ENCODE assay signal across 1 mouse cellular context in the genomic region with DNA sequence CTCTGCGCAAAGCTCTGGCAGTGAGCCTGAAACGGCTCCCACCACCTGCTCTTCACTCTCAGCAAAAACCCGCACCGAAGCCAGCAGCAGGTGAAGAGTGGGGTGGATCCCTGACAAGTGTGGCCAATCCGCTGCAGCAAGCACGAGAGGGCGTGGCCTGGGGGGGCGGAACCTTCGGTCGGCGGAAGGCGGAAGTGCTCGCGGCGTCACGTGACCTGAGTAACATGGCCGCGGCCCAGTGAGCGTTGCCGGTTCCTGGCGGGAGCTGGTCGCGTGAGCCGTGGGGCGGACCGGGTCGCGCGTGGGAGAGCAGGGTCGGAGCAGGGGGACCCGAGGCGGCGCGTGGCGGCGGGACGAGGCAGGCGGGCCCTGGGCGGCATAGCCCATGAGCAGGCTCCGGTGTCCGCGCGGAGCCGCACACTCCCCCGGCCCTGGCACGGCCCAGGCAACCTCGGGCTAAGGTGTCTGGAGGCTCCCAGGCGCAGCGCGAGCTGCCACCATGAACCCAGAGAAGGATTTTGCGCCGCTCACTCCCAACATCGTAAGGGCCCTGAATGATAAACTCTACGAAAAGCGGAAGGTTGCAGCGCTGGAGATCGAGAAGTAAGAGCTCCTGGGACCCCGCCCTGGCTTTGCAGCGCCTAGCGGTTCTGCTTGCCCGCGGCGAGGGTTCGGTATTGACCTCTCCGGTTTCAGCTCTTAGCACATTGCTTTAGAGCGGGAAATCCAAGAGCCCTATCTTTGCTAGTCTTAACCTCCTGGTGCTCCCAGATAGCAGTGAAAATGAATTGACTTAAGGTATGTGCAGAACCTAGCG.
A peak's percentile ranks its signal among the peaks of the same experiment; 100 is the strongest.
TF ChIP-seq lines count a peak whose summit lies in the region.

A gene (plus strand): TSS at position 195 of the 817 bp plus-strand sequence.

TF ChIP-seq in MEL, 35 proteins besides CTCF, POLR2A, EP300 and RAD21 (continued from another document):
- TF ChIP-seq GABPA (IDR thresholded peaks at IDR 0.05; ENCODE audit: low read depth, low read length) (no peak), ZNF384 (IDR thresholded peaks at IDR 0.05; ENCODE audit: low read depth, low read length) (no peak), POLR2AphosphoS5 (IDR thresholded peaks at IDR 0.05; ENCODE audit: borderline replicate concordance, low read depth, low read length) (no peak), NELFE (IDR thresholded peaks at IDR 0.05; ENCODE audit: low read depth, low read length) (peak; percentile 75), HCFC1 (IDR thresholded peaks at IDR 0.05; ENCODE audit: low read depth, low read length) (peak; percentile 88), KAT2A (conservative IDR thresholded peaks at IDR 0.05; ENCODE audit: low read depth, low read length) (no peak; the same call in 1 of the 2 replicates)
